Mouse (Mus musculus) forebrain, embryonic 11.5 days (tissue): ENCODE measurements around the gene Adgb. TPM values are rescaled to one million over a fixed set of nuclear protein-coding genes. Genes with fewer than 3 reads are reported as not detected.

Experiments
- ATAC-seq: fragments of 200-750 bp; cut with Nextera tagmentation; replicated peaks from 2 replicates; pipeline ENCODE4 v1.8.0; 2017; ENCODE audit warnings: moderate TSS enrichment; ENCODE audit not compliant: low FRiP score
- DNase-seq: peaks from one replicate; pipeline ENCODE4 v3.0.0-alpha.2; 2017; ENCODE audit warnings: low spot score
- H3K27ac ChIP-seq: fragments of 300-500 bp; sonication (generic); 2 replicates; pipeline ENCODE4 v1.5.1; 2014; ENCODE audit warnings: low read depth, low read length
- H3K27me3 ChIP-seq: fragments of 300-500 bp; sonication (generic); 2 replicates; pipeline ENCODE4 v1.6.1; 2014; ENCODE audit warnings: mild to moderate bottlenecking, low read length, mixed read lengths; ENCODE audit not compliant: control insufficient read depth, insufficient read depth
- H3K36me3 ChIP-seq: fragments of 300-500 bp; sonication (generic); 2 replicates; pipeline ENCODE4 v1.6.1; 2014; ENCODE audit warnings: mild to moderate bottlenecking, low read length, moderate library complexity, mixed read lengths; ENCODE audit not compliant: control insufficient read depth, insufficient read depth
- H3K4me1 ChIP-seq: fragments of 300-500 bp; sonication (generic); replicated peaks from 2 replicates; pipeline ENCODE4 v1.6.1; 2014; ENCODE audit warnings: low read length, mixed read lengths; ENCODE audit not compliant: control insufficient read depth, insufficient read depth
- H3K4me2 ChIP-seq: fragments of 300-500 bp; sonication (generic); 2 replicates; pipeline ENCODE4 v1.6.1; 2014; ENCODE audit warnings: low read depth, mild to moderate bottlenecking, low read length, moderate library complexity, mixed read lengths; ENCODE audit not compliant: severe bottlenecking
- H3K4me3 ChIP-seq: fragments of 300-500 bp; sonication (generic); 2 replicates; pipeline ENCODE4 v1.5.1; 2014; ENCODE audit warnings: low read depth, low read length
- H3K9ac ChIP-seq: fragments of 300-500 bp; sonication (generic); 2 replicates; pipeline ENCODE4 v1.6.1; 2014; ENCODE audit warnings: low read length
- H3K9me3 ChIP-seq: fragments of 300-500 bp; sonication (generic); 2 replicates; pipeline ENCODE4 v1.6.1; 2016; ENCODE audit warnings: low read length, mixed read lengths; ENCODE audit not compliant: control insufficient read depth
- WGBS: fragments of 180-500 bp; shearing (Covaris S2); extraction: QIAGEN DNeasy Blood & Tissue Kit; methylation state at CpG from one replicate; pipeline ENCODE4 v1.1.7; 2014; 5-methylcytosine and 5-hydroxymethylcytosine counted together
- polyA plus RNA-seq: library from polyadenylated mRNA; unstranded; fragments of >200 nt; fragmentation: Nextera tagmentation; extraction: Ambion mirVana; gene quantifications from 2 replicates; pipeline ENCODE4 v1.2.1, GENCODE M21; 2014

The Adgb gene
- polyA plus RNA-seq, 1 experiment from 2014 or later: 0.07 TPM

GRCm38 (mm10) chr10:10449067-10449466 lies 23.1 kb downstream of the Adgb start:
- no peak overlapping the region for H3K9ac ChIP-seq

GRCm38 (mm10) chr10:10444841-10445466 lies 27.2 kb downstream of the Adgb start:
- H3K9me3 ChIP-seq: no peaks in the 10 kb centered on the region
- H3K4me3 ChIP-seq: no peak overlapping the region
- no peak; the same call in 1 of the 2 replicates for ATAC-seq
- no peak overlapping the region for H3K4me2 ChIP-seq
- no peak overlapping the region for H3K9ac ChIP-seq
- H3K36me3 ChIP-seq: no peaks in the 10 kb centered on the region
- H3K4me1 ChIP-seq: no peaks in the 10 kb centered on the region
- no peaks in the 10 kb centered on the region for H3K27me3 ChIP-seq
- no peak for DNase-seq
- no peak overlapping the region for H3K27ac ChIP-seq
- 47% methylated on average over 3 of the region's 3 CpGs for WGBS

More at GRCm38 (mm10) chr10:10449067-10449466, 23.1 kb downstream of the Adgb start:
- WGBS: 89% methylated on average over 3 of the region's 3 CpGs
- H3K4me2 ChIP-seq: no peak overlapping the region
- DNase-seq (no peak), ATAC-seq (no peak)
- H3K27ac ChIP-seq: no peak overlapping the region
- H3K27me3 ChIP-seq: no peaks in the 10 kb centered on the region
- H3K9me3 ChIP-seq: no peaks in the 10 kb centered on the region
- H3K4me3 ChIP-seq: no peak overlapping the region
- H3K36me3 ChIP-seq: no peaks in the 10 kb centered on the region
- H3K4me1 ChIP-seq: no peaks in the 10 kb centered on the region

GRCm38 (mm10) chr10:10443558-10443957 lies 28.6 kb downstream of the Adgb start:
- Histone ChIP-seq H3K4me1 (no peaks in the 10 kb centered on the region), H3K4me3 (no peak overlapping the region), H3K27ac (no peak overlapping the region), H3K9ac (no peak overlapping the region), H3K27me3 (no peaks in the 10 kb centered on the region), H3K4me2 (no peak overlapping the region), H3K9me3 (no peaks in the 10 kb centered on the region), H3K36me3 (no peaks in the 10 kb centered on the region)
- ATAC-seq (no peak), DNase-seq (no peak)

- no peak overlapping the region for H3K4me3 ChIP-seq
- H3K9me3 ChIP-seq: no peaks in the 10 kb centered on the region
- H3K27me3 ChIP-seq: no peaks in the 10 kb centered on the region
- H3K27ac ChIP-seq: no peak overlapping the region
- DNase-seq (no peak), ATAC-seq (no peak)
- no peaks in the 10 kb centered on the region for H3K4me1 ChIP-seq
- no peak overlapping the region for H3K4me2 ChIP-seq
- no peak overlapping the region for H3K9ac ChIP-seq
- WGBS: 82% methylated on average over 1 of the region's 1 CpGs
- H3K36me3 ChIP-seq: no peaks in the 10 kb centered on the region
These were observed 37.1 kb downstream of the Adgb start for GRCm38 (mm10) chr10:10435014-10435413.

DNA sequence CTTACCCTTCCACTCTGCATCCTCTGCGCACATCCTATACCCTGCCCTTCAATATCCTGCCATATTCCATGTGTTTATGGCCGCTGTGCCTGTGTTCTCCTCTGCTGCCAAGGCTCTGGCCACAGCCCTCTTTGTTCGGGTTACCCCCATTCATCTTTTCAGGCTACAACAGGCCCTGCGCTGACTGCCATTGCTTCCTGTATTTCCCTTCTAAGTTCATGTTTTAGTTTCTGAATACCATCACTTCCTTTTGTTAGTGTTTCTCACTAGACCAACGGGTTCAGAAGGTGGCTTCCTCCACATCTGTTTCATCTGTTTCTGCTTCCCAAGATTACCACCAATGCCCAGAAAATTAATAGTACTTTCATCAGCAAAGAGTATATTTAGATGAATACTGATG lies 42.5 kb downstream of the Adgb start:
- Histone ChIP-seq H3K4me1 (no peaks in the 10 kb centered on the region), H3K27me3 (no peaks in the 10 kb centered on the region), H3K4me3 (no peak overlapping the region), H3K36me3 (no peaks in the 10 kb centered on the region), H3K9me3 (no peaks in the 10 kb centered on the region), H3K4me2 (no peak overlapping the region), H3K27ac (no peak overlapping the region), H3K9ac (no peak overlapping the region)
- ATAC-seq (no peak), DNase-seq (no peak)
- 85% methylated on average over 5 of the region's 5 CpGs for WGBS

- ATAC-seq (no peak), DNase-seq (no peak)
- no peaks in the 10 kb centered on the region for H3K27me3 ChIP-seq
- H3K4me3 ChIP-seq: no peak overlapping the region
- H3K36me3 ChIP-seq: no peaks in the 10 kb centered on the region
- no peak overlapping the region for H3K27ac ChIP-seq
- no peak overlapping the region for H3K4me2 ChIP-seq
- 92% methylated on average over 7 of the region's 7 CpGs for WGBS
- no peaks in the 10 kb centered on the region for H3K4me1 ChIP-seq
- H3K9me3 ChIP-seq: no peaks in the 10 kb centered on the region
- H3K9ac ChIP-seq: no peak overlapping the region
These were observed 43.1 kb downstream of the Adgb start for GRCm38 (mm10) chr10:10429032-10429431.

- Histone ChIP-seq H3K36me3 (no peaks in the 10 kb centered on the region), H3K4me2 (no peak overlapping the region), H3K4me1 (no peaks in the 10 kb centered on the region), H3K9me3 (no peaks in the 10 kb centered on the region), H3K27ac (no peak overlapping the region), H3K4me3 (no peak overlapping the region), H3K27me3 (no peaks in the 10 kb centered on the region), H3K9ac (no peak overlapping the region)
- 93% methylated on average over 2 of the region's 2 CpGs for WGBS
- ATAC-seq (no peak), DNase-seq (no peak)
These were observed 47.7 kb downstream of the Adgb start for GRCm38 (mm10) chr10:10424383-10424782.

- Histone ChIP-seq H3K36me3 (no peaks in the 10 kb centered on the region), H3K9ac (no peak overlapping the region), H3K4me2 (no peak overlapping the region), H3K4me3 (no peak overlapping the region), H3K27ac (no peak overlapping the region), H3K27me3 (no peaks in the 10 kb centered on the region), H3K9me3 (no peaks in the 10 kb centered on the region), H3K4me1 (no peaks in the 10 kb centered on the region)
- no peak for DNase-seq
- WGBS: 81% methylated on average over 5 of the region's 5 CpGs
- ATAC-seq: no peak
These were observed 61.1 kb downstream of the Adgb start for GRCm38 (mm10) chr10:10411046-10411445.

DNA sequence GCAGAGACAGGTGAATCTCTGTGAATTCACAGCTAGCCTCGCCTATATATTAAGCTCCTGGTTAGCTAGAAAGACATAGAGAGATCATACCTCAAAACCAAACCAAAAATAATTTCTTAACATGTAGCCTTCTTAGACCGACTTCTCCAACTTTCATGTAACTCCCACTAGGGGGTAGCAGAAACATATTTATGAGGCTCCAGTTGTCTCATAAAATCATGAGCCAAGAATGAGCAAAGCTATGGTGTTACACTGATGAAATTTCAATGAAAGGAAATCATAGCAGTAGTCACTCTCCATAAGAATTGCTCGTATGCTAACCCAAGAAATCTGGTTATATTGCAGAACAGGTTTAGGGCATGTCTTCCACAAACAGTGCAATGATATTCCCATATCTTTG lies 64.0 kb downstream of the Adgb start:
- Histone ChIP-seq H3K27ac (no peak overlapping the region), H3K4me3 (no peak overlapping the region), H3K36me3 (no peaks in the 10 kb centered on the region), H3K9ac (no peak overlapping the region), H3K4me1 (no peaks in the 10 kb centered on the region), H3K4me2 (no peak overlapping the region), H3K27me3 (no peaks in the 10 kb centered on the region), H3K9me3 (no peaks in the 10 kb centered on the region)
- ATAC-seq (peak; percentile 71; the same call in 1 of the 2 replicates), DNase-seq (no peak)
- WGBS: 61% methylated on average over 3 of the region's 3 CpGs
